Mouse (Mus musculus): ENCODE measurements around the gene H2-Ke6. TPM values are rescaled to one million over a fixed set of nuclear protein-coding genes. Genes with fewer than 3 reads are reported as not detected.
"Not testable (repeated sequence)": the region's sequence is repeated elsewhere in the genome, so short reads cannot be mapped to it uniquely, and the experiment has no call there.

The H2-Ke6 gene
- total RNA-seq, 1 experiment from 2014 or later = 207 TPM

GRCm38 (mm10) chr17:34029890-34030595 is 2.2 kb upstream of the H2-Ke6 start:
- DNase-seq = peak; percentile 8

DNA sequence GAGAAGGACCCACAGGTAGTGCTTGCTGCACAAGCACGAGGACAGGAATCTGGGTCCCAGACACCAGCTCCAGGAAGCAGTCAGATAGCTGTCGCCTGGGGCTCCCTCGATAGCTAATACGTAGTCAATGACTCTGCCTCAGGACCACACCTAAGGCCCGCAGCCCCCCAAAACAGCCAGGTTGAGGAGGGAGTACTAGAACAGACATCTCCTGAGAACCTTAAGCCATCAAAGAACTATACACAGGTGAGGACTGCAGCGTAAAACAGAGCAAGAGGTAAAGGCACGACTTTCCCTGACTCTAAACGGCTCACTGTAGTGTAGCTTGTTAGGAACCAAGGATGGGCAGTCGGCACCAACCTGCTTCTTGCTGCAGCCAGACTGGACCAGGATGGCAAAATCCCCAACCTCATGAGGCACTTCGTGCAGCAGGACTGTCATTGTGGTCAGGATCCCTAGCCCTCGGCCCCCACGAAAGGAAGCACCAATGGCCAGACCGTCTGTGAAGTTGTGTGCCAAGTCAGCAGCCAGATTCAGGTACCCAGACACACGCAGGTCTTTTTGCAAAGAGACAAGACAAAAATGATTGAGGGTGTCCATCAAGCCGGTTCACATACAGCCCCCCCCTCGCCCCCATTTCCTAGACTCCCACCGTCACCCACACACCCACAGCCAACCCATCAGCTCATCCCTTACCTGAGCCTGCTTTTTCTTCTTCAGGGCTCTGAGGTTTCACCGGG is 1.5 kb upstream of the H2-Ke6 start:
- DNase-seq = peak; percentile 5

- DNase-seq = peak; percentile 16
These were observed 765 bp upstream of the H2-Ke6 start for GRCm38 (mm10) chr17:34028501-34029149.

- DNase-seq = peak; percentile 69
These were observed 774 bp downstream of the H2-Ke6 start for GRCm38 (mm10) chr17:34026917-34027655.

GRCm38 (mm10) chr17:34026221-34026620 is 1.6 kb downstream of the H2-Ke6 start:
- no peak for DNase-seq

- DNase-seq = no peak
These were observed 2.1 kb downstream of the H2-Ke6 start for GRCm38 (mm10) chr17:34025756-34026151.

- peak; percentile 79 for DNase-seq
These were observed 2.8 kb downstream of the H2-Ke6 start for GRCm38 (mm10) chr17:34024861-34025755.

GRCm38 (mm10) chr17:34024317-34024821 is 3.5 kb downstream of the H2-Ke6 start, which contains the start of gene Ring1:
Ring1 (minus strand) TSS chr17:34024680.
- peak; percentile 93 for DNase-seq

DNA sequence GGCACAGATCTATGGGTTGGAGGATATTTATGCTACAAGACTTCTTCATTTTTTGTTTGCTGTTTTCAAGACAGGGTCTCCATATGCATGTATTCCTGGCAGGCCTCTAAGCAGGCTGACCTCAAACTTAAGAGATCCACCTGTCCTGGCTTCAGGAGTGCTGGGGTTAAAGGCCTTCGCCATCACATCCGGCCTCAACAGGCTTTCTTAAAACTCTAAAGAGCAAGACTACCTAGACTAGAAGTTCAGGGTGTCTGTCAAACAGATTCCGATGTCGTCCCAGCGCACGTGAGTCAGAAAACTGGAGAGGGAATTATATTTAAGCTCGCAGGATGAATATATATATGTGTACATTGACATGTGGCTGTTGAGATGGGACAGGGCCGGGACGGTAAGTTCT is 4.2 kb downstream of the H2-Ke6 start:
- no peak for DNase-seq

- peak; percentile 15 for DNase-seq
These were observed 4.9 kb downstream of the H2-Ke6 start for GRCm38 (mm10) chr17:34022987-34023386.

DNA sequence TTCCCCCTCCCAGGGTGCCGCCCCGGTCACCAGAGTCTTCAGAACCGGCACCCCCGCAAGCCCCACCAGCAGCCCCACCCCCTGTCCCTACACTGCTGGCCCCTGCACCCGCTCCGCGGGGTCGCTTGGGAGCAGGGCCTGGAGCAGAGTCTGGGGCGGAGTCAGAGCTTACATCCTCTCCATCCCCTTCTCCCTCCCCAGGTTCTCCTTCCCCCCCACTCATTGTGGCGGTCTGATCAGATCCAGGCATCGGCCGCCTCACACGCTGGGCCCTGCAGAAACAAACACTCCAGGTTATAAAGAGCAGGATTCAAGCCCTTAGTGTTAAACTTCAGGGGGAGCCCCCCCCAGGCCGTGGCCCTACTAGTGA is 5.5 kb downstream of the H2-Ke6 start:
- peak; percentile 9 for DNase-seq

DNA sequence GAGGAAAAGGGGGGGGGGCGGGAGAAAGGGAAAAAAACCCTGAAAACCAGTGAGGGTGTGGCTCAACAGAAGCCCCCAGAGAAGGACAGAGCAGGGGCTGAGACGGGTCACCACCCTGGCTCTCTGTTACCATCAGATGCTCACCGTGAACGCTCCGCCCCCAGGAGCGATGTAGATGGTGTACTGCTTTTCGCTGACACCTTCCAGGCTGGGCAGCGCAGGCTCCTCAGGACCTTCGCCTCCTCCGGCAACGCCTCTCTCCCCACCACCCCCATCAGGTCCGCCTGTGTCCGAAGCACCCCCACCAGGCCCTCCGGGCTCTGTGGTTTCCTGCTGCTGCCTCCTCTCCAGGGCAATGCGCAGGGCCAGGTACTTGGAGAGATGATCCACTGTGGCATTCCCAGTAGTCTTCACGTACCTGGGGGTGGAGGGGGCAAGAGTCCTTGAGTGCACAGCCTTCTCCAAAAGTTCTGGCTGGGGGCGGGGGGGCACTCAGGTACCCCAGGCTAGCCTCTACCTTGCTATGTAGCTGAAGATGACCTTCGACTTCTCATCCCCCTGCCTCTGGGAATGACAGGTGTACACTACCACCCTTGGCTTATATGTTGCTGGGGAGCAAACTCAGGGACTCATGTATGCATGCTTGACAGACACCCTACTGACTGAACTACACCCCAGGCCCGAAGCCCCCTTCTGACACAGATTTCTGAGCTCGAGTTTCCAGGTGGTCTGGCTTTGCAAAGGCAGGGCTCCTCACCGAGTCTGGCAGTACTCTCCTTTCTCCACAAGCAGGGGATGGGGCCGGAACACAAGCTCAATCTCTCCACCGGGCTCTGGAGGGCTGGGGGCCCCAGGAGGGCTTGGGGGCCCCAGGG is 6.1 kb downstream of the H2-Ke6 start:
- DNase-seq = peak; percentile 18

DNA sequence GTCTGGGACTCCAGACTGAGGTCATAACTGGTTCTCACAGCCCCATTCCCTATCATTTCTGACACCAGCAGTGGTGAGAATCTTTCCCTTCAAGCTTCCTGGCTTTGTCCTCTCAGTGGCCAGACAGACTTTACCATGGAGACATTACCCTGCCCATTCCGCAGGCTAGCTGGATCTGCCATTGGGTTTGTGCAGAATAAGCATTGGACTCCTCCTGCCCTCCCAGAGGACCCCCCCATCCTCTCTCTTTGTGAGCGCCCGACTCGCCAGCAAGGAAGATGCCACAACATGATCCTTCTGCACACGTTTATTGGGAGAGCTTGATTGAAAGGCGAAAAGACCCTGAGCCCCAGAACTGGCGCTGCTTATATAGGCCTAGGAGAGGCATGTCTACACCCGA is 14.4 kb downstream of the H2-Ke6 start:
- DNase-seq = no peak

- no peak for DNase-seq
These were observed 17.7 kb downstream of the H2-Ke6 start for GRCm38 (mm10) chr17:34010156-34010555.

DNA sequence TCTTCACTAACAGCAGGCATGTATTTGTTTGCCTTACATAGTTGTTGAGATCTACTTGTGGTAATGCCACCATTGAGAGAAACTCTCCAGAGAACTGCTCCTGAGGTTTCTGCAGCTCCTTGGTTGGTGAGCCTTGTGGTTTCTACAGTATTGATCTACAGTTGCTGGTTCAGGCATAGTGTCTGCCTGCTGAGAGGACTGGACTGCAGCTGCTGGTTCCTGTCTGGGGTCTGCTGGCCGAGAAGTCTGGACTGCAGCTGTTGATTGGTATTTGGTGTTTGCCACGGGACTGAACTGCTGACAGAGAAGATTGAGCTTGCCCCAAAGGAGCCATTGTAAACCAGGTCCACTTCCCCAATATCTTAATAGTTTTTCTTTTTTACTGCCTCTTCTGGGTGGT is 21.3 kb downstream of the H2-Ke6 start:
- no peak for DNase-seq

- peak; percentile 56 for DNase-seq
These were observed 24.4 kb downstream of the H2-Ke6 start for GRCm38 (mm10) chr17:34003426-34003825.

DNA sequence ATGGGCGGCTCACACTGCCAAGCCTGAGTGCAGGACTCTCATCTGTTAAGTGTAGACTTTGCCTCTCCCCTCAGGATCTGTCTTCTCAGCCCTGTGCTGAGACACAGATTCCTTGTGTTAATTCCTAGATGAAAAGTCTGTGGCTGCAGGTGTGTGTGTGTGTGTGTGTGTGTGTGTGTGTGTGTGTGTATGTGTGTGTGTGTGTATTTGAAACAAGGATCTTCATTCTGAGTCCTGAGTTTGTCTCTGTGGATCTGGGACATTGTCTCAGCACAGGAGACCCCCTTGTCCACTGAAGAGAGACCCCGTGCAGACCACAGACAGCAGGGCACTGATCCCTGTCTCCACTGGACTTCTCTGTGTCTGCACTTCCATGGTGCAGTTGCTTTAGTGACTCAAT is 27.1 kb downstream of the H2-Ke6 start:
- DNase-seq = not testable (repeated sequence)

DNA sequence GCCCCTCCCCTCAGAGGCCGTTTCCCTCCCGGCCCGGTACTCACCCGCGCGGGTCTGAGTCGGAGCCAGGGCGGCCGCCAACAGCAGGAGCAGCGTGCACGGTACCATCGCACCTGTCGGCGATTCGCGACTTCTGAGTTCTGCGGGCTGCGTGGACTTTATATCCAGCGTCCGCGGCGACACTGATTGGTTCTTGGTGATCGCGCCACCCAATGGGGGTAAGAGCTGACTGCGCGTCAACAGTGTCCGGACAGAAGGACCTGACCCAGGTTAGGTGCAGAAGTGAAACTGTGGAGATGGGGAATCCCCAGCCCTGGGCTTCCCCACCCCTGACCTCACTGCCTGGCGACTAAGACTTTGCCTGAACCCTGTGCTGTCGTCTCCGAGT is 27.7 kb downstream of the H2-Ke6 start, which contains the start of gene H2-K1:
H2-K1 (minus strand) TSS at position 198 of the 388 bp plus-strand sequence.
- DNase-seq = peak; percentile 96

DNA sequence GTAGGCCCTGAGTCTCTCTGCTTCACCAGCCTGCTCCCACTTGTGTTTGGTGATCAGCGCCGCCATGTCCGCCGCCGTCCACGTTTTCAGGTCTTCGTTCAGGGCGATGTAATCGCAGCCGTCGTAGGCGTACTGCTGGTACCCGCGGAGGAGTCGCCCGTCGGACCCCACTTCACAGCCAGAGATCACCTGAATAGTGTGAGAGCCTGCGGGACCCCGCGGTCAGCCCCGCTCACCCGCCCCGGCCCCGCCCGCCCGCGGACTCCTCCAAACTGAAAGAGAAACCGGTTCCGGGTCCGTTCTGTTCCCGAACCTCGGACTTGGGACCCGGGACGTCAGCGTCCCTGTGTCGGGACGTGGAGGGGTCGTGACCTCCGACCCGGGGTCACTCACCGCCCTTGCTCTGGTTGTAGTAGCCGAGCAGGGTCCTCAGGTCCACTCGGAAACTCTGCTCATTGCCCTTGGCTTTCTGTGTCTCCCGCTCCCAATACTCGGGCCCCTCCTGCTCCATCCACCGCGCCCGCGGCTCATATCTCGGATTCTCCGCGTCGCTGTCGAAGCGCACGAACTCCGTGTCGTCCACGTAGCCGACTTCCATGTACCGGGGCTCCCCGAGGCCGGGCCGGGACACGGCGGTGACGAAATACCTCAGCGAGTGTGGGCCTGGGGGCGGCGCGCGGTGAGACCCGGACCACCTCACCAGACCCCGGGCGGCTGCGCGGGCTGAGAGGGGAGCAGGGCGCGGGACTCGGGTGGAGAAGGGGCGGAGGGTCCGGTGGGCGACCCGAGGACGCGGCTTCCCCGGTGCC is 28.3 kb downstream of the H2-Ke6 start:
- DNase-seq = peak; percentile 55
